Mouse (Mus musculus) embryonic facial prominence, embryonic 10.5 days (tissue): Measurements from ENCODE around the gene Gm10961. TPM values are rescaled to one million over a fixed set of nuclear protein-coding genes. Genes with fewer than 3 reads are reported as not detected.
"Not testable (repeated sequence)": the region's sequence is repeated elsewhere in the genome, so short reads cannot be mapped to it uniquely, and the experiment has no call there.

ENCODE experiments used
- DNase-seq: peaks from one replicate; pipeline ENCODE4 v3.0.0-alpha.2; 2017; ENCODE audit warnings: low spot score
- H3K27ac ChIP-seq: fragments of 300-500 bp; sonication (generic); replicated peaks from 2 replicates; pipeline ENCODE4 v1.5.1; 2016; ENCODE audit warnings: mild to moderate bottlenecking
- H3K27me3 ChIP-seq: fragments of 300-500 bp; sonication (generic); replicated peaks from 2 replicates; pipeline ENCODE4 v1.6.1; 2016; ENCODE audit warnings: low read depth, mild to moderate bottlenecking; ENCODE audit not compliant: poor library complexity, severe bottlenecking
- H3K36me3 ChIP-seq: fragments of 300-500 bp; sonication (generic); replicated peaks from 2 replicates; pipeline ENCODE4 v1.6.1; 2016; ENCODE audit warnings: mild to moderate bottlenecking, moderate library complexity
- H3K4me1 ChIP-seq: fragments of 300-500 bp; sonication (generic); 2 replicates; pipeline ENCODE4 v1.6.1; 2016
- H3K4me3 ChIP-seq: fragments of 300-500 bp; sonication (generic); 2 replicates; pipeline ENCODE4 v1.5.1; 2016; ENCODE audit warnings: mild to moderate bottlenecking, moderate library complexity
- H3K9me3 ChIP-seq: fragments of 300-500 bp; sonication (generic); 2 replicates; pipeline ENCODE4 v1.6.1; 2016; ENCODE audit warnings: mild to moderate bottlenecking
- WGBS: fragments of 180-500 bp; shearing (Covaris S2); methylation state at CpG from one replicate; pipeline ENCODE4 v1.1.7; 2016; 5-methylcytosine and 5-hydroxymethylcytosine counted together
- polyA plus RNA-seq: library from polyadenylated mRNA; unstranded; fragments of >200 nt; fragmentation: Nextera tagmentation; extraction: Ambion mirVana; gene quantifications from 2 replicates; pipeline ENCODE4 v1.2.1, GENCODE M21; 2016

Gene Gm10961
- polyA plus RNA-seq, 1 experiment from 2014 or later, result not detected

- 93% methylated on average over 3 of the region's 3 CpGs for WGBS
- Histone ChIP-seq H3K4me1 (peaks cover 4% of the 10 kb centered on the region; the same call in 1 of the 2 replicates), H3K27ac (no peak overlapping the region), H3K9me3 (no peaks in the 10 kb centered on the region), H3K36me3 (no peaks in the 10 kb centered on the region), H3K27me3 (no peaks in the 10 kb centered on the region), H3K4me3 (no peak overlapping the region)
- no peak for DNase-seq
Measured at GRCm38 (mm10) chr3:107646947-107647346, 15.8 kb downstream of the Gm10961 start.

- H3K36me3 ChIP-seq, H3K9me3 ChIP-seq, H3K27ac ChIP-seq, H3K27me3 ChIP-seq, H3K4me3 ChIP-seq, H3K4me1 ChIP-seq, DNase-seq: not testable (repeated sequence)
- 80% methylated on average over 5 of the region's 5 CpGs for WGBS
Measured at GRCm38 (mm10) chr3:107650276-107650675, 19.2 kb downstream of the Gm10961 start.

- Histone ChIP-seq H3K4me1 (peaks cover 2% of the 10 kb centered on the region; the same call in 1 of the 2 replicates), H3K36me3 (peaks cover 10% of the 10 kb centered on the region), H3K4me3 (no peak overlapping the region), H3K9me3 (no peaks in the 10 kb centered on the region), H3K27me3 (no peaks in the 10 kb centered on the region), H3K27ac (no peak overlapping the region)
- DNase-seq, result no peak
- 93% methylated on average over 3 of the region's 3 CpGs for WGBS
Measured at GRCm38 (mm10) chr3:107652968-107653367, 21.8 kb downstream of the Gm10961 start.

GRCm38 (mm10) chr3:107654861-107655260 is 23.7 kb downstream of the Gm10961 start:
- Histone ChIP-seq H3K9me3 (no peaks in the 10 kb centered on the region), H3K27me3 (no peaks in the 10 kb centered on the region), H3K4me1 (no peaks in the 10 kb centered on the region), H3K27ac (no peak overlapping the region), H3K4me3 (no peak overlapping the region), H3K36me3 (peaks cover 29% of the 10 kb centered on the region)
- DNase-seq, result no peak
- WGBS, result 82% methylated on average over 3 of the region's 3 CpGs

GRCm38 (mm10) chr3:107655491-107655890 is 24.4 kb downstream of the Gm10961 start:
- H3K4me3 ChIP-seq, result no peak overlapping the region
- WGBS, result 74% methylated on average over 3 of the region's 3 CpGs
- no peak for DNase-seq
- no peaks in the 10 kb centered on the region for H3K4me1 ChIP-seq
- H3K27me3 ChIP-seq, result no peaks in the 10 kb centered on the region
- H3K36me3 ChIP-seq, result peaks cover 35% of the 10 kb centered on the region
- H3K9me3 ChIP-seq, result no peaks in the 10 kb centered on the region
- no peak overlapping the region for H3K27ac ChIP-seq

GRCm38 (mm10) chr3:107656151-107656550 is 25.0 kb downstream of the Gm10961 start:
- no peak overlapping the region for H3K4me3 ChIP-seq
- H3K27ac ChIP-seq, result no peak overlapping the region
- H3K9me3 ChIP-seq, result no peaks in the 10 kb centered on the region
- H3K4me1 ChIP-seq, result no peaks in the 10 kb centered on the region
- H3K36me3 ChIP-seq, result peaks cover 42% of the 10 kb centered on the region
- 95% methylated on average over 2 of the region's 2 CpGs for WGBS
- H3K27me3 ChIP-seq, result no peaks in the 10 kb centered on the region
- no peak for DNase-seq

GRCm38 (mm10) chr3:107656888-107657287 is 25.8 kb downstream of the Gm10961 start:
- WGBS, result 80% methylated on average over 4 of the region's 4 CpGs
- no peak for DNase-seq
- no peaks in the 10 kb centered on the region for H3K4me1 ChIP-seq
- H3K36me3 ChIP-seq, result peaks cover 49% of the 10 kb centered on the region
- H3K9me3 ChIP-seq, result no peaks in the 10 kb centered on the region
- H3K27ac ChIP-seq, result no peak overlapping the region
- H3K27me3 ChIP-seq, result no peaks in the 10 kb centered on the region
- H3K4me3 ChIP-seq, result no peak overlapping the region

GRCm38 (mm10) chr3:107659000-107659399 is 27.9 kb downstream of the Gm10961 start:
- WGBS, result 84% methylated on average over 1 of the region's 1 CpGs
- DNase-seq, result no peak
- H3K36me3 ChIP-seq, result peaks cover 70% of the 10 kb centered on the region
- H3K4me1 ChIP-seq, result no peaks in the 10 kb centered on the region
- H3K27me3 ChIP-seq, result no peaks in the 10 kb centered on the region
- no peak overlapping the region for H3K4me3 ChIP-seq
- H3K27ac ChIP-seq, result no peak overlapping the region
- H3K9me3 ChIP-seq, result no peaks in the 10 kb centered on the region

- Histone ChIP-seq H3K4me3 (no peak overlapping the region), H3K27ac (no peak overlapping the region), H3K27me3 (no peaks in the 10 kb centered on the region), H3K9me3 (no peaks in the 10 kb centered on the region), H3K4me1 (no peaks in the 10 kb centered on the region), H3K36me3 (peaks cover 100% of the 10 kb centered on the region)
- 93% methylated on average over 1 of the region's 1 CpGs for WGBS
- DNase-seq, result no peak
Measured at GRCm38 (mm10) chr3:107664641-107665040, 33.5 kb downstream of the Gm10961 start.

- H3K27me3 ChIP-seq, result no peaks in the 10 kb centered on the region
- no peak for DNase-seq
- H3K36me3 ChIP-seq, result peaks cover 97% of the 10 kb centered on the region
- H3K4me3 ChIP-seq, result no peak overlapping the region
- 92% methylated on average over 6 of the region's 6 CpGs for WGBS
- H3K9me3 ChIP-seq, result no peaks in the 10 kb centered on the region
- no peak overlapping the region for H3K27ac ChIP-seq
- no peaks in the 10 kb centered on the region for H3K4me1 ChIP-seq
Measured at GRCm38 (mm10) chr3:107667426-107667825, 36.3 kb downstream of the Gm10961 start.

GRCm38 (mm10) chr3:107668786-107669185 is 37.7 kb downstream of the Gm10961 start:
- no peaks in the 10 kb centered on the region for H3K4me1 ChIP-seq
- peaks cover 95% of the 10 kb centered on the region for H3K36me3 ChIP-seq
- H3K27me3 ChIP-seq, result no peaks in the 10 kb centered on the region
- DNase-seq, result no peak
- no peak overlapping the region for H3K27ac ChIP-seq
- 91% methylated on average over 7 of the region's 7 CpGs for WGBS
- H3K9me3 ChIP-seq, result no peaks in the 10 kb centered on the region
- H3K4me3 ChIP-seq, result no peak overlapping the region

- no peak overlapping the region for H3K27ac ChIP-seq
- H3K27me3 ChIP-seq, result no peaks in the 10 kb centered on the region
- H3K9me3 ChIP-seq, result no peaks in the 10 kb centered on the region
- whole genome bisulfite sequencing, result 92% methylated on average over 4 of the region's 4 CpGs
- peaks cover 95% of the 10 kb centered on the region for H3K36me3 ChIP-seq
- no peak for DNase-seq
- no peak overlapping the region for H3K4me3 ChIP-seq
- H3K4me1 ChIP-seq, result no peaks in the 10 kb centered on the region
Measured at GRCm38 (mm10) chr3:107670500-107670899, 39.4 kb downstream of the Gm10961 start.

GRCm38 (mm10) chr3:107671509-107671908 is 40.4 kb downstream of the Gm10961 start:
- 92% methylated on average over 2 of the region's 2 CpGs for WGBS
- H3K9me3 ChIP-seq, result no peaks in the 10 kb centered on the region
- H3K36me3 ChIP-seq, result peaks cover 95% of the 10 kb centered on the region
- H3K27ac ChIP-seq, result no peak overlapping the region
- no peak overlapping the region for H3K4me3 ChIP-seq
- no peak for DNase-seq
- H3K27me3 ChIP-seq, result no peaks in the 10 kb centered on the region
- H3K4me1 ChIP-seq, result no peaks in the 10 kb centered on the region
